ENCODE assay signal across 8 mouse cellular contexts in genomic region chr11:28583911-28584434, GRCm38 (mm10). TPM values are rescaled to one million over a fixed set of nuclear protein-coding genes. Genes with fewer than 3 reads are reported as not detected.
DNase-seq lines count a peak whose midpoint lies in the region; ATAC-seq and TF ChIP-seq lines count a peak whose summit lies in the region.

Gene Ccdc85a, minus strand, starts transcription at chr11:28584324.

- H3K4me1 ChIP-seq in hindbrain, embryonic 14.5 days (replicated peaks; ENCODE audit: control insufficient read depth, insufficient read depth, low read length), result peaks cover 5% of the 10 kb centered on the region; the same call in 1 of the 2 replicates
- peaks cover 6% of the 10 kb centered on the region; the same call in 1 of the 2 replicates for H3K4me1 ChIP-seq in lung, embryonic 15.5 days

- ATAC-seq in hindbrain, embryonic 14.5 days (ENCODE audit: low FRiP score), result peak; percentile 98
- peak; percentile 84 for ATAC-seq in lung, embryonic 15.5 days (ENCODE audit: borderline replicate concordance, extremely low read depth, low FRiP score, low TSS enrichment)

- H3K27me3 ChIP-seq in hindbrain, embryonic 14.5 days (ENCODE audit: control insufficient read depth, insufficient read depth, low read length), result 0 out of 2 replicates have a peak, but pooled peaks cover 6% of the 10 kb centered on the region
- H3K27me3 ChIP-seq in lung, embryonic 15.5 days, result peaks cover 31% of the 10 kb centered on the region

- peak within 1 kb of the TSS; percentile 73 for H3K9ac ChIP-seq in hindbrain, embryonic 14.5 days
- H3K9ac ChIP-seq in lung, embryonic 15.5 days, result peak within 1 kb of the TSS; percentile 40

- peak within 1 kb of the TSS; percentile 87 for H3K27ac ChIP-seq in gastrocnemius, adult 2 months
- peak within 1 kb of the TSS; percentile 88 for H3K27ac ChIP-seq in hindbrain, embryonic 14.5 days
- no peak within 1 kb of the TSS for H3K27ac ChIP-seq in lung, embryonic 15.5 days

- peak within 1 kb of the TSS; percentile 76 for H3K4me3 ChIP-seq in gastrocnemius, adult 2 months
- H3K4me3 ChIP-seq in hindbrain, embryonic 14.5 days (replicated peaks; ENCODE audit: low read length), result peak within 1 kb of the TSS; percentile 63
- H3K4me3 ChIP-seq in lung, embryonic 15.5 days, result peak within 1 kb of the TSS; percentile 48

- peak within 1 kb of the TSS; percentile 92 for H3K4me2 ChIP-seq in hindbrain, embryonic 14.5 days (replicated peaks)
- peak within 1 kb of the TSS; percentile 80 for H3K4me2 ChIP-seq in lung, embryonic 15.5 days

- H3K36me3 ChIP-seq in hindbrain, embryonic 14.5 days (replicated peaks; ENCODE audit: control insufficient read depth, insufficient read depth), result no peaks in the 10 kb centered on the region
- H3K36me3 ChIP-seq in lung, embryonic 15.5 days, result no peaks in the 10 kb centered on the region

- WGBS in hindbrain, embryonic 14.5 days, result under 1% methylated on average over 25 of the region's 25 CpGs
- 0% methylated on average over 25 of the region's 25 CpGs for WGBS in lung, embryonic 15.5 days

- intact Hi-C loops in gastrocnemius, adult 2 months (cut with DNase I), result loop anchor here (10.0 kb wide), 1 partner anchor 139 kb away; no protein-coding TSS in a partner anchor

- no peaks in the 10 kb centered on the region for H3K9me3 ChIP-seq in hindbrain, embryonic 14.5 days (ENCODE audit: control insufficient read depth, low read length)
- no peaks in the 10 kb centered on the region for H3K9me3 ChIP-seq in lung, embryonic 15.5 days

- DNase-seq in adipocyte (ENCODE audit: low spot score), result peak; percentile 6
- DNase-seq in cerebellum, postnatal 4 days (ENCODE audit: low spot score in 2 of 2), result peak; percentile 88
- peak; percentile 81 for DNase-seq in gastrocnemius, adult 2 months
- peak; percentile 89 for DNase-seq in hindbrain, embryonic 14.5 days (ENCODE audit: low spot score)
- peak; percentile 92 to 94 for DNase-seq in layer of hippocampus, postnatal 14 days (ENCODE audit: low spot score in 2 of 2)
- peak; percentile 39 for DNase-seq in retina, adult 2 months (ENCODE audit: low read depth, low spot score)
- no peak for DNase-seq in thymus, postnatal 10 days (ENCODE audit: low spot score in 2 of 2)

- peak; percentile 88 for TF ChIP-seq CTCF in gastrocnemius, adult 2 months (IDR thresholded peaks at IDR 0.05)

RNA-seq across cellular contexts. Expression of gene Ccdc85a, which starts in this region (rescaled TPM):
- total RNA-seq in gastrocnemius, adult 2 months (2021), result 1 to 10 TPM; 6.6 to 8.4 TPM
- polyA plus RNA-seq in hindbrain, embryonic 14.5 days (2014; fragmentation: Nextera tagmentation; extraction: Ambion mirVana), result 36.3 and 44.1 TPM in 2 replicates
- 100 to 1,000 TPM; 118 to 119 TPM for total RNA-seq in layer of hippocampus, postnatal 14 days (2021)
- polyA plus RNA-seq in lung, embryonic 15.5 days (2015; fragmentation: Nextera tagmentation; extraction: Ambion mirVana), result 6.4 and 6.7 TPM in 2 replicates

Comparison
In these comparisons a context has a peak if more than half of its experiments do, and no peak if none do; other contexts are left out.
1. RNA of gene Ccdc85a (total RNA-seq): 118 to 119 TPM in layer of hippocampus, postnatal 14 days; 6.6 to 8.4 TPM in gastrocnemius, adult 2 months; every median in the first group is over 10 times any median in the second.
2. DNase-seq: peak in adipocyte (single experiment), cerebellum, postnatal 4 days (2 of 2), gastrocnemius, adult 2 months (single experiment), hindbrain, embryonic 14.5 days (single experiment), layer of hippocampus, postnatal 14 days (2 of 2) and retina, adult 2 months (single experiment); none in thymus, postnatal 10 days (0 of 2).
3. Peak in every context shown above with its lines, with median percentiles within 50 percentile points of each other: H3K4me3 ChIP-seq.